Mouse (Mus musculus) stomach, postnatal 0 days (tissue): ENCODE measurements around the gene Mpv17l2. TPM values are rescaled to one million over a fixed set of nuclear protein-coding genes. Genes with fewer than 3 reads are reported as not detected.

Experiments used
- ATAC-seq: fragments of 200-750 bp; cut with Nextera tagmentation; 2 replicates; pipeline ENCODE4 v1.8.0; 2017; ENCODE audit not compliant: low FRiP score, low TSS enrichment
- DNase-seq: peaks from one replicate; pipeline ENCODE4 v3.0.0-alpha.2; 2016; ENCODE audit warnings: low spot score
- H3K27ac ChIP-seq: fragments of 300-500 bp; sonication (generic); replicated peaks from 2 replicates; pipeline ENCODE4 v1.5.1; 2014; ENCODE audit warnings: mild to moderate bottlenecking, control low read depth
- H3K27me3 ChIP-seq: fragments of 300-500 bp; sonication (generic); 2 replicates; pipeline ENCODE4 v1.6.1; 2014; ENCODE audit warnings: low read length; ENCODE audit not compliant: control insufficient read depth, insufficient read depth
- H3K36me3 ChIP-seq: fragments of 300-500 bp; sonication (generic); 2 replicates; pipeline ENCODE4 v1.6.1; 2014; ENCODE audit warnings: low read length, mixed read lengths; ENCODE audit not compliant: control insufficient read depth, insufficient read depth
- H3K4me1 ChIP-seq: fragments of 300-500 bp; sonication (generic); replicated peaks from 2 replicates; pipeline ENCODE4 v1.6.1; 2014; ENCODE audit warnings: antibody characterized with exemption; ENCODE audit not compliant: control insufficient read depth, insufficient read depth
- H3K4me2 ChIP-seq: fragments of 300-500 bp; sonication (generic); replicated peaks from 2 replicates; pipeline ENCODE4 v1.6.1; 2014; ENCODE audit warnings: low read depth, mild to moderate bottlenecking, control low read depth, moderate library complexity
- H3K4me3 ChIP-seq: fragments of 300-500 bp; sonication (generic); 2 replicates; pipeline ENCODE4 v1.5.1; 2014; ENCODE audit warnings: low read depth, low read length, control low read depth
- H3K9ac ChIP-seq: fragments of 300-500 bp; sonication (generic); 2 replicates; pipeline ENCODE4 v1.6.1; 2014; ENCODE audit warnings: mild to moderate bottlenecking, low read length, control low read depth, mixed read lengths
- H3K9me3 ChIP-seq: fragments of 300-500 bp; sonication (generic); 2 replicates; pipeline ENCODE4 v1.6.1; 2016; ENCODE audit warnings: low read length; ENCODE audit not compliant: control insufficient read depth
- CTCF ChIP-seq: IDR thresholded peaks from 2 replicates; pipeline ENCODE4 v1.5.1; 2016; ENCODE audit warnings: antibody characterized with exemption, low read depth, mild to moderate bottlenecking, moderate library complexity
- EP300 ChIP-seq: optimal IDR thresholded peaks from 2 replicates; pipeline ENCODE3; 2016; ENCODE audit warnings: antibody characterized with exemption
- WGBS: fragments of 180-500 bp; shearing (Covaris S2); extraction: QIAGEN DNeasy Blood & Tissue Kit; methylation state at CpG from one replicate; pipeline ENCODE4 v1.1.7; 2014; 5-methylcytosine and 5-hydroxymethylcytosine counted together
- polyA plus RNA-seq: library from polyadenylated mRNA; unstranded; fragments of >200 nt; fragmentation: Nextera tagmentation; extraction: Ambion mirVana; gene quantifications from 2 replicates; pipeline ENCODE4 v1.2.1, GENCODE M21; 2015

The Mpv17l2 gene
- polyA plus RNA-seq, 1 experiment from 2014 or later = 77.3 TPM

DNA sequence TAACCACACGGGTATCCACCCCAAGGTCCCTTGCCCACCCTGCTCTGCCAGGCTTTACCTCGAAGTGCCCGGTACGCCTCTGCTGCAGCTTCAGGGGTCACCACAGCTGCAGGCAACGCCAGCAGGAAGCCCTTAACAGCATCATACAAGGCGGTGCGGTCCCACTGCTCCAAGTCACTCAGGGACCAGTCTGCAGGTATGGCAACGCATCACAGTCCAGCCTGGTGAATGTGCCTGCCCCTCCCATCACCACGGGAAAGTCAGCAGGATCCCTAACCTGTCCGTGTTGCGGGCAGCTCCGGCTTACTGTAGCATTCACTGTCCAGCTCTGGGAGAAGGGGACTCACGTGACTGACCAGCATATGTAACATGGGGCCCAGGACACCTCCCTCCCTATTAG is 11.3 kb upstream of the Mpv17l2 start:
- WGBS = 89% methylated on average over 13 of the region's 13 CpGs
- no peak for ATAC-seq
- Histone ChIP-seq H3K9ac (0 out of 2 replicates have a peak overlapping the region, but pooled peaks have one; percentile 2), H3K27ac (no peak overlapping the region), H3K4me2 (no peak overlapping the region), H3K27me3 (no peaks in the 10 kb centered on the region), H3K4me1 (peaks cover 16% of the 10 kb centered on the region), H3K4me3 (no peak overlapping the region), H3K9me3 (no peaks in the 10 kb centered on the region), H3K36me3 (peaks cover 18% of the 10 kb centered on the region; the same call in 1 of the 2 replicates)
- TF ChIP-seq CTCF = no peak
- no peak for TF ChIP-seq EP300
- no peak for DNase-seq

DNA sequence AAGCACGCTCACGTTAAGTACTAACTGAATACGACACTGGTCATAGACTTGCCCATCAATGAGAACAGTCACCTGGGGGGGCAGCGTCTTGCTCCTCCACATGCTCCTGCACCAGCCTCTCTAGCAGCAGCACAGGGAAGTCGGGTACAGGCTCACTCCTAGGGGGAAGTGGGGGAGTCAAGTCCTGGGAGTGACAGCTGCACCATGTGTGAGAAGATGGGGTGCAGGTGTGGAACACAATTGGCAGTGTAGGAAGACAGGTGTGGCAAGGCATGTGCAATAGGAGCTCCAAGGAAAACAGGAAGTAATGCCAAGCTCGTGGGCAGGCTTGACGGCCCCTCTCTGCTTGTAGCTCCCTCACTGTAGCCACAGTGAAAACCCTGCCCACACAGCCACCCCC is 10.5 kb upstream of the Mpv17l2 start:
- no peak for ATAC-seq
- DNase-seq = no peak
- peaks cover 18% of the 10 kb centered on the region; the same call in 1 of the 2 replicates for H3K36me3 ChIP-seq
- H3K27me3 ChIP-seq = no peaks in the 10 kb centered on the region
- WGBS = 89% methylated on average over 6 of the region's 7 CpGs
- H3K9me3 ChIP-seq = no peaks in the 10 kb centered on the region
- H3K27ac ChIP-seq = no peak overlapping the region
- no peak overlapping the region for H3K4me2 ChIP-seq
- H3K9ac ChIP-seq = no peak overlapping the region
- H3K4me1 ChIP-seq = peaks cover 19% of the 10 kb centered on the region
- H3K4me3 ChIP-seq = no peak overlapping the region
- no peak for TF ChIP-seq EP300
- no peak for TF ChIP-seq CTCF

DNA sequence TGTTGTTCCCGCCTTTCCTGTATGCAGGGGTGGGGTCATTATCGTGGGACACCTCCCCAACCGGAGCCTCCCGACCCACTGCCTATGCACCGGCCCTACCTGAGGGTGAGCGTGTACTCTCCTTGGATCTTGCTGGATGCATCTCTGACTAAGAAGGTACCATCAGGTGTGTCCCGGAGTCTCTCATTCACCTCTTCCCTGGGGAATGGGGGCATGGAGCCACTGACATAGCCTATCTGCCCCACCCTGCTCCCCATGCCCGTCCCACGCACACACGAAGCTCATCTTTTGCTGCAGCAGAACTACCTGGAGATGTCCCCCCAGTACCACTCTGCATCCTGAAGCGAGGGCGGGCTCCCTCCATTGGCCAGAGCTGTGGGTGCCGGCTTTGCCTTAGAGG is 10.0 kb upstream of the Mpv17l2 start:
- Histone ChIP-seq H3K9ac (no peak overlapping the region), H3K4me3 (no peak overlapping the region), H3K27me3 (no peaks in the 10 kb centered on the region), H3K27ac (no peak overlapping the region), H3K4me2 (no peak overlapping the region), H3K4me1 (peaks cover 18% of the 10 kb centered on the region), H3K36me3 (peaks cover 18% of the 10 kb centered on the region; the same call in 1 of the 2 replicates), H3K9me3 (no peaks in the 10 kb centered on the region)
- TF ChIP-seq EP300 (no peak), CTCF (no peak)
- no peak for ATAC-seq
- no peak for DNase-seq
- WGBS = 95% methylated on average over 13 of the region's 13 CpGs

DNA sequence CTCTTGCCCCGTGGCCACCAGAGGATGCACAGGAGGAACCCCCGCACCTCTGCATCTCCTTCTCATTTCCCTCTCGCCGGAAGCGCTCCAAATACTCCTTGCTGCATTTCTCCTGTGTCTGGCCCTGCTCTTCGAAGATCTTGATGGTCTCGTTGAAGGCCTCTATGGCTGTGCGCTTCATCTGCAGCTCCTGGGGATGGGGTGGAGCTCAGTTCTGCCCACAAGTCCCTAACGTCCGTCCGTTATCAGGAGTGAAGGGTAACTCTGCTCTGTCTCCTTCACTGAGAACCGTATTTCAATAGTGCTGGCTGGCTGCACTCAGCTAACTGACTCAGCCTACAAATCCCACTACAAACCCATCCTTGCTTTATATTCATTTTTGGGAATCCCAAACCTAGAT is 9.1 kb upstream of the Mpv17l2 start:
- no peak overlapping the region for H3K4me3 ChIP-seq
- no peaks in the 10 kb centered on the region for H3K9me3 ChIP-seq
- peaks cover 10% of the 10 kb centered on the region; the same call in 1 of the 2 replicates for H3K4me1 ChIP-seq
- H3K27ac ChIP-seq = no peak overlapping the region
- DNase-seq (no peak), ATAC-seq (no peak)
- H3K9ac ChIP-seq = no peak overlapping the region
- no peak overlapping the region for H3K4me2 ChIP-seq
- no peak for TF ChIP-seq CTCF
- TF ChIP-seq EP300 = no peak
- WGBS = 75% methylated on average over 12 of the region's 12 CpGs
- H3K27me3 ChIP-seq = no peaks in the 10 kb centered on the region
- H3K36me3 ChIP-seq = peaks cover 18% of the 10 kb centered on the region; the same call in 1 of the 2 replicates

DNA sequence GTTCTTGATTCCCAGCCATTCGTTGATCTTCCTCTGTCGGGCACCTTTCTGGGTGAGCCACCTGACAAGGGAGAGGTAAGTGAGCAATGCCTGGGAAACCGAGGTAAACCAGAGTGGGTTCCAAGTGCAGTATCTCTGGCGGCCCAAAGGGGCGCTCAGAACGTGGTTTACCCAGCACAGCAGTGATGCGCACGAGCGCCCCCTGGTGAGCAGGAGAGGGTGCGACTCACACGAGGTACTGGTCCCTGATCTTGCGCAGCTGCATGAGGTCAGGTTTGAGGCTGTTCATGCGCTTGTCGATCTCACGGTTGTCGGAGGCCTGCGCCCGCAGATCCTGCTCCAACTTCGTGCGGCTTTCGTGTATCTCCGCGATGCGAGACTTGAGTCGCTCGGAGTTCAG is 8.6 kb upstream of the Mpv17l2 start:
- Histone ChIP-seq H3K4me3 (no peak overlapping the region), H3K27ac (no peak overlapping the region), H3K27me3 (no peaks in the 10 kb centered on the region), H3K36me3 (peaks cover 18% of the 10 kb centered on the region), H3K9ac (no peak overlapping the region), H3K4me2 (no peak overlapping the region), H3K9me3 (no peaks in the 10 kb centered on the region), H3K4me1 (peaks cover 9% of the 10 kb centered on the region; the same call in 1 of the 2 replicates)
- peak; percentile 64 for ATAC-seq
- WGBS = 3% methylated on average over 26 of the region's 26 CpGs
- peak; percentile 98 for DNase-seq
- TF ChIP-seq CTCF = peak; percentile 100
- TF ChIP-seq EP300 = no peak

DNA sequence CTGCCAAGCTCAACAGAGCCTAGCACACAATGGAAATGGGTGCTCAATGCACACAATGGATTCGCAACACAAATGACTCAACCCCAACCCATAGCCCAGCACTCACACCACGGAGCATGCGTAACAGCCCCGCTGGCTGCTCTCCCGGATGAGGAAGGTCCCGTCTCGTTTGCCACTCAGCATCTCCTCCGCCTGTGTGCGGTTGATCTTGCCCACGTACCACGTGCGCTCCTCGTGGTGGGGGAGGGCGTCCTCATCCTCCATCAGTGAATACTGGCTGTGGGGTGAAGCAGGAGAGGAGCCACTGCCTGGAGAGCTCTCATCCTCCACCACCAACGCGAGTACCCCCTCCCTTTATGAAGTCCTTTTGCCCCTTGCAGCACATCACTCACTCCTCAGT is 8.2 kb upstream of the Mpv17l2 start:
- Histone ChIP-seq H3K4me3 (no peak overlapping the region), H3K36me3 (peaks cover 20% of the 10 kb centered on the region), H3K4me2 (no peak overlapping the region), H3K27ac (no peak overlapping the region), H3K4me1 (peaks cover 9% of the 10 kb centered on the region; the same call in 1 of the 2 replicates), H3K27me3 (no peaks in the 10 kb centered on the region), H3K9ac (no peak overlapping the region), H3K9me3 (no peaks in the 10 kb centered on the region)
- DNase-seq (no peak), ATAC-seq (no peak)
- TF ChIP-seq EP300 (no peak), CTCF (no peak)
- WGBS = 83% methylated on average over 16 of the region's 16 CpGs
